Comparison of ENCODE assay signal across 9 mouse cellular contexts in the genomic region with DNA sequence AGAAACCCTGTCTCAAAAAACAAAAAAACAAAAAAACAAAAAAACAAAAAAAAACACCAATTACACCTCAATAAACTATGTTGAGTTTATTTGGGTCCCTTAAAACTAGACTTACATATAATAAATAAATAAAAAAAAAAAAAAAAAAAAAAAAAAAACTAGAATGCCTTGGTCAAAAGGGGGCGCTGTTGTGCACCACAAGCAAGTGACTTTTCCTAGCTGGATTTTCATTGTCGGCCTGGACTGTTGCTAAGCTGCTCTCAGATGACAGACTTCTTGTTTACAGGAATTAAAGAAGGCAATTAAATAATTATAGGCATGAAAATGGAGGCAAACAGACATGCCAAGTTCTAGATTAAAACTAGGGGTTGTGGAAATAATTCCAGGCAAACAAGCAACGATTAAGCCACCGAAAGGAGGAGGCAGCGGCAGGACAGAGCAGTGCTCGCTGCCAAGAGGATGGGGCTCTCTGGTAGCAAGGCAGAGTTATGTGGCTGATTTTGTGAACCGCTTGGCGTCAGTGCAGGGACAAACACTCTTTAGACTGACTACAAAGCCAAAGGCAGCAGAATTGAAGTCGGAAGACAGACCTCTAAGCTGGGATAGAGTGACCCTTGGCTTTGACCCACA. TPM values are rescaled to one million over a fixed set of nuclear protein-coding genes. Genes with fewer than 3 reads are reported as not detected.
DNase-seq lines count a peak whose midpoint lies in the region; ATAC-seq and TF ChIP-seq lines count a peak whose summit lies in the region.
"Had no signal": no experiment of that assay in that cellular context is flagged by ENCODE, and none has a peak within 500 bp of the region (broad histone marks: within the 10 kb centered on the region; RNA-seq: fewer than 3 reads in every experiment).

No protein-coding gene starts in this region.

- no peak for ATAC-seq in intestine, embryonic 14.5 days (replicated peaks; ENCODE audit: low FRiP score, low TSS enrichment, low read depth)
- no peak for ATAC-seq in intestine, embryonic 15.5 days
- ATAC-seq in hindbrain, postnatal 0 days = peak; percentile 71; the same call in 1 of the 2 replicates
- no peak for ATAC-seq in erythroblast, adult 5-6 weeks (replicated peaks; ENCODE audit: low FRiP score, poor library complexity, severe bottlenecking)

- H3K27me3 ChIP-seq in intestine, embryonic 14.5 days (replicated peaks; ENCODE audit: control insufficient read depth, insufficient read depth, low read length) = no peaks in the 10 kb centered on the region
- H3K27me3 ChIP-seq in intestine, embryonic 15.5 days (replicated peaks) = no peaks in the 10 kb centered on the region
- H3K27me3 ChIP-seq in hindbrain, postnatal 0 days (ENCODE audit: insufficient read depth, low read length) = no peaks in the 10 kb centered on the region

- H3K4me2 ChIP-seq in intestine, embryonic 14.5 days (ENCODE audit: low read length) = no peak overlapping the region
- no peak overlapping the region for H3K4me2 ChIP-seq in intestine, embryonic 15.5 days (replicated peaks)
- H3K4me2 ChIP-seq in hindbrain, postnatal 0 days (ENCODE audit: low read depth, low read length) = peak overlapping the region; percentile 13; the same call in 1 of the 2 replicates

- H3K4me3 ChIP-seq in intestine, embryonic 14.5 days (ENCODE audit: low read depth, low read length) = no peak overlapping the region
- no peak overlapping the region for H3K4me3 ChIP-seq in intestine, embryonic 15.5 days (replicated peaks)
- H3K4me3 ChIP-seq in hindbrain, postnatal 0 days (ENCODE audit: low read length) = no peak overlapping the region
- H3K4me3 ChIP-seq: megakaryocyte, embryonic 14.5 days had no signal

- no peaks in the 10 kb centered on the region for H3K36me3 ChIP-seq in intestine, embryonic 14.5 days (ENCODE audit: control insufficient read depth, insufficient read depth, low read length)
- H3K36me3 ChIP-seq in intestine, embryonic 15.5 days = no peaks in the 10 kb centered on the region
- H3K36me3 ChIP-seq in hindbrain, postnatal 0 days (ENCODE audit: insufficient read depth, low read length) = no peaks in the 10 kb centered on the region

- WGBS in intestine, embryonic 14.5 days = 50% methylated on average over 9 of the region's 9 CpGs
- 47% methylated on average over 9 of the region's 9 CpGs for WGBS in intestine, embryonic 15.5 days
- WGBS in hindbrain, postnatal 0 days = 25% methylated on average over 9 of the region's 9 CpGs

- no peak overlapping the region for H3K27ac ChIP-seq in intestine, embryonic 14.5 days (ENCODE audit: low read depth)
- no peak overlapping the region for H3K27ac ChIP-seq in intestine, embryonic 15.5 days
- H3K27ac ChIP-seq in hindbrain, postnatal 0 days = peak overlapping the region; percentile 70; the same call in 1 of the 2 replicates

- peak; percentile 63 for DNase-seq in intestine, embryonic 14.5 days (ENCODE audit: low spot score)
- peak; percentile 45 for DNase-seq in urinary bladder, postnatal 14 days (ENCODE audit: low spot score)
- DNase-seq in urinary bladder, adult 2 months (ENCODE audit: low spot score) = no peak
- peak; percentile 48 for DNase-seq in cerebellum, adult 9-10 months
- peak; percentile 84 for DNase-seq in hindbrain, postnatal 0 days (ENCODE audit: low spot score)
- DNase-seq in retina, postnatal 7 days (ENCODE audit: low read depth, low spot score) = peak; percentile 57

- H3K9me3 ChIP-seq in intestine, embryonic 14.5 days (ENCODE audit: control insufficient read depth, low read length) = no peaks in the 10 kb centered on the region
- no peaks in the 10 kb centered on the region for H3K9me3 ChIP-seq in intestine, embryonic 15.5 days
- no peaks in the 10 kb centered on the region for H3K9me3 ChIP-seq in hindbrain, postnatal 0 days (ENCODE audit: low read length)
- H3K9me3 ChIP-seq: megakaryocyte, embryonic 14.5 days had no signal

- peak; percentile 58 for TF ChIP-seq CTCF in hindbrain, postnatal 0 days (IDR thresholded peaks at IDR 0.05; ENCODE audit: low read depth)

- H3K9ac ChIP-seq in intestine, embryonic 14.5 days (ENCODE audit: low read length) = no peak overlapping the region
- no peak overlapping the region for H3K9ac ChIP-seq in intestine, embryonic 15.5 days
- H3K9ac ChIP-seq in hindbrain, postnatal 0 days (replicated peaks; ENCODE audit: low read length) = no peak overlapping the region

- H3K4me1 ChIP-seq in intestine, embryonic 14.5 days (replicated peaks; ENCODE audit: control insufficient read depth, insufficient read depth, low read length) = no peaks in the 10 kb centered on the region
- no peaks in the 10 kb centered on the region for H3K4me1 ChIP-seq in intestine, embryonic 15.5 days (replicated peaks)
- peaks cover under 1% of the 10 kb centered on the region; the same call in 1 of the 2 replicates for H3K4me1 ChIP-seq in hindbrain, postnatal 0 days (ENCODE audit: insufficient read depth, low read length)

RNA-seq across cellular contexts. Expression of gene Rab11a, which starts 31.6 kb away (rescaled TPM):
- 376 and 391 TPM in 2 replicates for polyA plus RNA-seq in intestine, embryonic 14.5 days (2014; fragmentation: Nextera tagmentation; extraction: Ambion mirVana)
- polyA plus RNA-seq in intestine, embryonic 15.5 days (2015; fragmentation: Nextera tagmentation; extraction: Ambion mirVana) = 512 and 519 TPM in 2 replicates
- polyA plus RNA-seq in urinary bladder, adult 2 months (2012; rRNA removed) = 457 and 556 TPM in 2 replicates
- 153 and 158 TPM in 2 replicates for total RNA-seq in hindbrain, postnatal 0 days (2014; rRNA removed)
- 465 and 469 TPM in 2 replicates for polyA plus RNA-seq in hindbrain, postnatal 0 days (2015; fragmentation: Nextera tagmentation; extraction: Ambion mirVana)
- 49.9 and 65.9 TPM in 2 replicates for total RNA-seq in erythroblast, adult 5-6 weeks (2015; ENCODE audit: low replicate concordance)
- total RNA-seq in erythroblast, adult 5-6 weeks (2017; ENCODE audit: low replicate concordance) = 63.1 and 76.4 TPM in 2 replicates

RNA-seq across cellular contexts. Expression of gene Dennd4a, which starts 42.0 kb away (rescaled TPM):
- polyA plus RNA-seq in intestine, embryonic 14.5 days (2014; fragmentation: Nextera tagmentation; extraction: Ambion mirVana) = 6.4 and 7.8 TPM in 2 replicates
- 4.4 and 6.3 TPM in 2 replicates for polyA plus RNA-seq in intestine, embryonic 15.5 days (2015; fragmentation: Nextera tagmentation; extraction: Ambion mirVana)
- polyA plus RNA-seq in urinary bladder, adult 2 months (2012; rRNA removed) = 10.5 and 10.8 TPM in 2 replicates
- 15.4 and 17.6 TPM in 2 replicates for total RNA-seq in hindbrain, postnatal 0 days (2014; rRNA removed)
- polyA plus RNA-seq in hindbrain, postnatal 0 days (2015; fragmentation: Nextera tagmentation; extraction: Ambion mirVana) = 7.0 and 8.8 TPM in 2 replicates
- 2,131 and 2,183 TPM in 2 replicates for total RNA-seq in erythroblast, adult 5-6 weeks (2015; ENCODE audit: low replicate concordance)
- total RNA-seq in erythroblast, adult 5-6 weeks (2017; ENCODE audit: low replicate concordance) = 2,463 and 2,483 TPM in 2 replicates
